Mouse (Mus musculus) myocyte (in vitro differentiated cells): Measurements from ENCODE around the gene Pbx1. TPM values are rescaled to one million over a fixed set of nuclear protein-coding genes. Genes with fewer than 3 reads are reported as not detected.

ENCODE experiments used
- H3K27me3 ChIP-seq: one replicate; pipeline ENCODE4 v1.6.1; 2011; ENCODE audit not compliant: control insufficient read depth, insufficient read depth, insufficient read length
- H3K36me3 ChIP-seq: one replicate; pipeline ENCODE4 v1.6.1; 2011; ENCODE audit not compliant: control insufficient read depth, insufficient read depth
- H3K4me2 ChIP-seq: one replicate; pipeline ENCODE4 v1.6.1; 2011; ENCODE audit warnings: low read depth, control low read depth
- H3K4me3 ChIP-seq: one replicate; pipeline ENCODE4 v1.5.1; 2011; ENCODE audit warnings: mild to moderate bottlenecking, control low read depth, moderate library complexity
- H3K79me2 ChIP-seq: one replicate; pipeline ENCODE4 v1.6.1; 2011; ENCODE audit not compliant: control insufficient read depth, insufficient read depth
- H3ac ChIP-seq: one replicate; pipeline ENCODE4 v1.6.1; 2011; ENCODE audit not compliant: control insufficient read depth, insufficient read length
- CEBPB ChIP-seq: IDR thresholded peaks from 2 replicates; pipeline ENCODE4 v1.6.1; 2011; ENCODE audit warnings: mild to moderate bottlenecking, moderate library complexity; ENCODE audit not compliant: poor library complexity, insufficient read depth, severe bottlenecking
- E2F4 ChIP-seq: IDR thresholded peaks from one replicate; pipeline ENCODE4 v1.6.1; 2011; ENCODE audit warnings: mild to moderate bottlenecking, control low read depth, moderate library complexity; ENCODE audit not compliant: insufficient read depth
- MAX ChIP-seq: IDR thresholded peaks from one replicate; pipeline ENCODE4 v1.6.1; 2011; ENCODE audit warnings: low read depth, mild to moderate bottlenecking, control low read depth
- MYOD1 ChIP-seq, 3 experiments: IDR thresholded peaks; one replicate each; pipeline ENCODE4 v1.6.1; 2011; ENCODE audit warnings: control low read depth in 2 of 3, low read depth in 2 of 3, mild to moderate bottlenecking in 2 of 3, moderate library complexity in 1 of 3; ENCODE audit not compliant: insufficient read length in 2 of 3, control insufficient read depth in 1 of 3
- MYOG ChIP-seq, 3 experiments: IDR thresholded peaks; one replicate each; pipeline ENCODE4 v1.6.1; 2011; ENCODE audit warnings: control low read depth in 2 of 3, low read depth in 2 of 3, mild to moderate bottlenecking in 2 of 3; ENCODE audit not compliant: insufficient read length in 2 of 3, control insufficient read depth in 1 of 3, insufficient read depth in 1 of 3
- POLR2A ChIP-seq: IDR thresholded peaks from one replicate; pipeline ENCODE4 v1.6.1; 2011; ENCODE audit warnings: low read depth, mild to moderate bottlenecking, control low read depth, moderate library complexity; ENCODE audit not compliant: insufficient read length
- POLR2AphosphoS2 ChIP-seq: IDR thresholded peaks from one replicate; pipeline ENCODE4 v1.6.1; 2011; ENCODE audit warnings: low read depth, control low read depth; ENCODE audit not compliant: insufficient read length
- REST ChIP-seq: IDR thresholded peaks from one replicate; pipeline ENCODE4 v1.6.1; 2011; ENCODE audit warnings: mild to moderate bottlenecking, control low read depth, moderate library complexity; ENCODE audit not compliant: insufficient read depth, insufficient read length
- SRF ChIP-seq: IDR thresholded peaks from one replicate; pipeline ENCODE4 v1.6.1; 2011; ENCODE audit warnings: low read depth; ENCODE audit not compliant: control insufficient read depth, insufficient read length
- TCF12 ChIP-seq: IDR thresholded peaks from one replicate; pipeline ENCODE4 v1.6.1; 2011; ENCODE audit warnings: mild to moderate bottlenecking, control low read depth; ENCODE audit not compliant: poor library complexity, insufficient read depth, severe bottlenecking
- TCF3 ChIP-seq: IDR thresholded peaks from one replicate; pipeline ENCODE4 v1.6.1; 2011; ENCODE audit warnings: low read depth, control low read depth; ENCODE audit not compliant: insufficient read length
- USF1 ChIP-seq: IDR thresholded peaks from one replicate; pipeline ENCODE4 v1.6.1; 2011; ENCODE audit warnings: low read depth, mild to moderate bottlenecking, control low read depth, moderate library complexity
- polyA plus RNA-seq: library from polyadenylated mRNA; unstranded; fragments of >200 nt; fragmentation: generic; extraction: Trizol; gene quantifications from one replicate; pipeline ENCODE4 v1.2.1, GENCODE M21; 2012; ENCODE audit warnings: missing spikeins

The Pbx1 gene
- polyA plus RNA-seq, 1 experiment: 11.4 TPM

DNA sequence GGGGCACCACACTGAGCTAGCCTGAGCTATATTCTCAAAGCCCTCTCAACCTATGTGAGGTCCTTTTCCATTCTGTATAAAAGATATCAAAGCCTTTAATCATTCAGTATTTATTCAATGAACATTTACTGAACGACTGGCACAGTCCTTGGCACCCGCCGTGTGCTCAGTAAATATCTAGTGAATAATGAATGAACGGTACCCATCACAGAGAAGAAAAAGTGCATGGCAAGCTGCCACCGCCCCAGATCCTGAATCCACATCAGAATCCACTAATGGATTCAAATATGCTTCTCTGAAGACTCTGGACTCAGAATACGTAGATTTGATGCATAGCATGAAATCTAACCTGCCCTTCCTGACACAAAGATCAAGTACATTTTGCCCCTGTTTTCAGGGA is 45.9 kb downstream of the Pbx1 start:
- Histone ChIP-seq H3K79me2 (peaks cover 31% of the 10 kb centered on the region), H3K4me2 (no peak overlapping the region)
- TF ChIP-seq MYOD1 (IDR thresholded peaks at IDR 0.05; ENCODE audit: control insufficient read depth in 1 of 3, insufficient read length in 2 of 3, low read depth in 2 of 3) (no peak), MYOG (IDR thresholded peaks at IDR 0.05; ENCODE audit: control insufficient read depth in 1 of 3, insufficient read depth in 1 of 3, insufficient read length in 2 of 3, low read depth in 2 of 3) (no peak), POLR2A (no peak), MAX (no peak), CEBPB (no peak), POLR2AphosphoS2 (no peak), SRF (no peak), REST (no peak), TCF12 (no peak), USF1 (no peak)

GRCm38 (mm10) chr1:168384594-168384955 is 47.5 kb downstream of the Pbx1 start:
- no peak for TF ChIP-seq POLR2AphosphoS2
- no peak for TF ChIP-seq REST
- no peak for TF ChIP-seq SRF
- no peak for TF ChIP-seq TCF3
- TF ChIP-seq MYOD1 (IDR thresholded peaks at IDR 0.05; ENCODE audit: control insufficient read depth in 1 of 3, insufficient read length in 2 of 3, low read depth in 2 of 3): no peak
- no peak for TF ChIP-seq POLR2A
- TF ChIP-seq TCF12: no peak
- no peak for TF ChIP-seq USF1
- TF ChIP-seq MYOG (IDR thresholded peaks at IDR 0.05; ENCODE audit: control insufficient read depth in 1 of 3, insufficient read depth in 1 of 3, insufficient read length in 2 of 3, low read depth in 2 of 3): no peak
- TF ChIP-seq CEBPB: no peak
- TF ChIP-seq E2F4: no peak
- TF ChIP-seq MAX: no peak
- H3K79me2 ChIP-seq: peaks cover 21% of the 10 kb centered on the region
- no peaks in the 10 kb centered on the region for H3K36me3 ChIP-seq
- no peaks in the 10 kb centered on the region for H3K27me3 ChIP-seq
- H3K4me2 ChIP-seq: no peak overlapping the region
- H3K4me3 ChIP-seq: no peak overlapping the region
- no peak overlapping the region for H3ac ChIP-seq

More for the DNA sequence above, 45.9 kb downstream of the Pbx1 start:
- Histone ChIP-seq H3K36me3 (peaks cover 3% of the 10 kb centered on the region), H3K4me3 (no peak overlapping the region), H3K27me3 (no peaks in the 10 kb centered on the region), H3ac (no peak overlapping the region)

GRCm38 (mm10) chr1:168383832-168384593 is 48.1 kb downstream of the Pbx1 start:
- TF ChIP-seq MYOG (IDR thresholded peaks at IDR 0.05; ENCODE audit: control insufficient read depth in 1 of 3, insufficient read depth in 1 of 3, insufficient read length in 2 of 3, low read depth in 2 of 3): peak in 1 of 3 experiments; percentile 27
- TF ChIP-seq REST: no peak
- TF ChIP-seq POLR2A: no peak
- no peak for TF ChIP-seq POLR2AphosphoS2
- no peak for TF ChIP-seq TCF3
- no peak for TF ChIP-seq USF1
- no peak for TF ChIP-seq SRF
- no peak for TF ChIP-seq CEBPB
- no peaks in the 10 kb centered on the region for H3K27me3 ChIP-seq
- H3ac ChIP-seq: no peak overlapping the region
- H3K36me3 ChIP-seq: no peaks in the 10 kb centered on the region
- peaks cover 20% of the 10 kb centered on the region for H3K79me2 ChIP-seq
- H3K4me2 ChIP-seq: peak overlapping the region; percentile 49
- no peak overlapping the region for H3K4me3 ChIP-seq

DNA sequence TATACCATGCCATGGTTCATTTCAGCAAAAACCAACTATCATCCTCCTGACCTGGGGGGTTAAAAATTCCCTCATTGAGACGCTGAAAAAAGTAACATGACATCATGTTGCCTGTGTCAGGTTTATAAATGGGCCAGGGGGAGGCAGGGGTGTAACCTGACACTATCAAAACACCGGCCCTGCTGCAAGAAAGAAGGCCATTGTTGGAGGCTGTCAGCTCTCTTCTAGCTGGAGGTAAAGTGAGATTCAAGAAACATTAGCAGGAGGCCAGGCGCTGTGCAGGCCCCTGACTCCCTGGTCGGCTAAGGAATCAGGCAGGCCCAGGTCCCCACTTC is 49.3 kb downstream of the Pbx1 start:
- no peak for TF ChIP-seq TCF3
- TF ChIP-seq REST: no peak
- TF ChIP-seq MYOD1 (IDR thresholded peaks at IDR 0.05; ENCODE audit: control insufficient read depth in 1 of 3, insufficient read length in 2 of 3, low read depth in 2 of 3): peak in 1 of 3 experiments; percentile 6
- Histone ChIP-seq H3K4me2 (peak overlapping the region; percentile 49), H3ac (no peak overlapping the region), H3K27me3 (no peaks in the 10 kb centered on the region), H3K36me3 (no peaks in the 10 kb centered on the region), H3K4me3 (no peak overlapping the region), H3K79me2 (peaks cover 9% of the 10 kb centered on the region)

DNA sequence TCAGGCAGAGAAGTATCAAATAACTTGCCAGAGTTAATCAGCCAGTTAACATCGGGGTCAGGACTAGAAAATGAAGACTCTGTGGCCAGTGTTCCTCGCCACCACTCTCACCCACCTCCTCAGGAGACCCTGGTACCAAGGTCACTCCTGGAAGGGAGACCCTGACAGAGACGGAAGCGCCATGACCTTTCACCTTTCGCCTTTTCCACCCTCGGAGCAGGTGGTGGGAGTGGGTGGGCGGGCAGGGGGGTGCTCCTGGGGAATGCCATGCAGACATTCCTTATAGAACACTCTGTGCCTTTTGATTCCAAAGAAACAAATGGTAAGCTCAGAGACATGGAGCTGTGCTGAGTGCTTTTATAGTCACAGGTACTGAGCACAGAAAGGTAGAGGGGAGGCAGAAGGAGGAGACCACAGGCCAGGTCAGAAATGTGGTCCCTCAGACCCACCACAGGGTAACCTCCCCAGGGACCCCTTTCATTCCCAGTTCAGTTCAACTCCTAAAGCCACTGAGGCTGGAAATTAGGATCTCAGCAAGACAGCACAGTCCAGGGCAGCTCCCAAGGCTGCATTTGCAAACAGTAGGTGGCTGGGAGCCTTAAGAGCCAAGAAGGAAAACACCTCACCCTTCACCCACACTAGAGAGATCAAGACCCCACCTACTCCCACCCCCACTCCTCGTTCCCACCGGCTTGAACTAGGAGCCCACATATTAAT is 49.8 kb downstream of the Pbx1 start:
- Histone ChIP-seq H3K4me2 (peak overlapping the region; percentile 49), H3ac (no peak overlapping the region), H3K79me2 (peaks cover 8% of the 10 kb centered on the region), H3K4me3 (no peak overlapping the region), H3K27me3 (no peaks in the 10 kb centered on the region), H3K36me3 (no peaks in the 10 kb centered on the region)
- TF ChIP-seq MAX (no peak), CEBPB (no peak), POLR2AphosphoS2 (no peak), MYOG (IDR thresholded peaks at IDR 0.05; ENCODE audit: control insufficient read depth in 1 of 3, insufficient read depth in 1 of 3, insufficient read length in 2 of 3, low read depth in 2 of 3) (no peak), MYOD1 (IDR thresholded peaks at IDR 0.05; ENCODE audit: control insufficient read depth in 1 of 3, insufficient read length in 2 of 3, low read depth in 2 of 3) (no peak), E2F4 (no peak), REST (no peak), TCF12 (no peak), TCF3 (no peak), POLR2A (no peak), SRF (no peak), USF1 (no peak)
